Mouse (Mus musculus) ES-CJ7 (cell line): Measurements from ENCODE around the gene Pkp3.
"Not testable (repeated sequence)": the region's sequence is repeated elsewhere in the genome, so short reads cannot be mapped to it uniquely, and the experiment has no call there.

Source experiments
- DNase-seq: peaks from one replicate; pipeline ENCODE4 v3.0.0; 2011; ENCODE audit warnings: low read depth, low spot score

The Pkp3 gene

GRCm38 (mm10) chr7:141077841-141078240 is at the start of gene Pkp3:
Pkp3 (plus strand) TSS chr7:141078218.
- DNase-seq, result no peak

DNA sequence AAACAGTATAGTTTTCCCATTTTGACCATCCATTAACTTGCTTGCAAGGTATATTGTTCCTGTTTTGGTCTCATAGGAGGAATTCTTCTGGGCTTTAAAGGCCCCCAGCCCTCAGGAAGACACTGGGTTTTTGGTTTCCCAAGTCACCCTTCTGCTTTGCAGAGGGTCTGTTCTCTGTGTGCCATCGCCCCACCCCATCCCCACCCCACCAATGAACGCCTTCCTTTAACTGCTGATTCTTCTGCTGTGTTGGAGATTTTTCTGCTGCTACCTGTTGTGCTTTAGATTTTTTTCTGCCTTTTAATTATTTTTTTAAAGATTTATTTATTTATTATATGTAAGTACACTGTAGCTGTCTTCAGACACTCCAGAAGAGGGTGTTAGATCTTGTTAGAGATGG is 49.2 kb upstream of the Pkp3 start, which contains the start of gene Gm17387:
TSS of gene Gm17387 (plus strand) at position 301 of the 400 bp plus-strand sequence.
- no peak for DNase-seq

- peak; percentile 71 for DNase-seq
These were observed 47.6 kb upstream of the Pkp3 start for GRCm38 (mm10) chr7:141030390-141030789.

DNA sequence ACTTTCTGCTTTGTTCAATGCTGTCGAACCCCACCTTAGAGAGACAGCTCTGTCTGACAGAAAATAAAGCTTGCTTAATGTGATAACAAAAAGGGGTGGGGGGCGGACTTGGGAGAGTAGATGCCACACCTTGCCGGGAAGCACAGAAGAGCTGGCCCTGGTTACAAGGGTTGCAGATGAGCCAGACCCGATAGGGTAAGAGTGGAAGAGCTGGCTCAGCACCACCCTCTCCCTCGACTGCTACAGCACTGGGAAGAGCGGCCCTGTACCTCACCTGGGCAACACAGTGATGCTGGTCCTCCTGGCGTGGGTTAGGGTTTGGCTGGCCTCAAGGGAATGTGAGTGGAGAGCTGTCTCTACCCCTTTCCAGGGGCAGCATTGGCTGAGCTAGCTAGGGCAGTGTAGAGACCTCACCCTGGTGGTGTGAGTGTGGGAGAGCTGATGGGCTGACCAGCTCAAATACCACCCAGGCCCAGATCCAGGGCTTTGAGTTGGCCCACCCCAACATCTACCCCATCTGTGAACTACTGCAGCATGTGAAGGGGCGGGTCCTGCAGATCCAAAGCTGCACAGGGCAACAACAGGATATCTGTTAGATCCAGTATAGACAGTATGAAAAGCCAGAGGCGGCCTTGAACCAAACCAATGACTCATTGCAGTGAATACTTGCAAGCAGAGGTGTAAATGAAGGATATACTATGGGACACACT is 45.4 kb upstream of the Pkp3 start:
- no peak for DNase-seq

GRCm38 (mm10) chr7:141036624-141037023 is 41.4 kb upstream of the Pkp3 start:
- not testable (repeated sequence) for DNase-seq

GRCm38 (mm10) chr7:141038090-141039032 is 39.7 kb upstream of the Pkp3 start:
- no peak for DNase-seq

- no peak for DNase-seq
These were observed 38.5 kb upstream of the Pkp3 start for GRCm38 (mm10) chr7:141039386-141040107.

- no peak for DNase-seq
These were observed 37.0 kb upstream of the Pkp3 start for GRCm38 (mm10) chr7:141040867-141041606.

- DNase-seq, result no peak
These were observed 36.4 kb upstream of the Pkp3 start for GRCm38 (mm10) chr7:141041661-141042060.

DNA sequence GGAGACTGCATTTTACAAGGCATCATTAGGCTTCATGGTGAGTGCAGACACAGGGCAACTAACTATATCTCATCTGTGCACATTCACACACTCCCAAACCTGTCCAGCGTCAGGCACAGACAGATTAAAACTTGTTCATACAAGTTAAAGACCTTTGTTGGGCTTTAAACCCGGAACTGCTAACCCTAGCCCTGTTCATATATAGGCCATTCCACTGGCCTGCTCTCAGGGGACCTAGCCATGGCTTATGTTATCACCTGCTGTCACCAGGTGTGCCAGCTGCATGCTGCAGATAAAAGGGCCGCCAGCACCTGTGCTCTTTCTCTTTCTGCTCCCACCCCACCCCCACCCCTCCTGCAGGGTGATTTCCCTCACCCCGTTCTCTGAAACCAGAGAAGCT is 35.5 kb upstream of the Pkp3 start:
- DNase-seq, result no peak

DNA sequence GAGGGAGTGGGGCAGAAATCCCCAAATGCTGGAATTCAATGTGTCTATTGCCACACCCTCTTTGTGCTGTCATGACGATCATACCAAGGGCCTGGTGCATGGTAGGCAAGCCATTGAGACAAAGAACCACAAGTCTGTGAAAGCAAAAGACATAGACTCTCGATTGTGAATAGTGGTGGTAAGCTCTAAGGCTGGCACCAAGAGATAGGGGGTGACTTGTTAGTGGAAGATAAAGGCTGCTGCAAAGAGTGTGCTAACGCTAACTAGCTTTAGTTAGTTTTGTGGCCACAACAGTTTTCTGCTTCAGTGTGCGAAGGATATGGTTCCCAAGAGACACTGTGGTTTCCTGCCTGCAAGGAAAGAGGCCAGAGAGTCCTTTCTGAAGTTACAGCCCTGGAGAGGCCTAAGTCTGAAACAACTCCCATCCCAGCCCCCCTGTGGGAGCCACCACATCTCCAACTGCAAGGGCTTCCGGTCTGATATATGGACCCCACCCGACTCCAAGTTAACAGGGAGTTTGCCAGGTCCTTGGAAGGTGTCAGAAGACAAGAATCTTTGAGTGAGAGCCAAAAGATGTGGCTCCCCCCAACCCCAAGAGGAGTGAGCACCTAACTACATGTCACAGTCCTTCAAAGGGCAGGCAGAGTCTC is 31.0 kb upstream of the Pkp3 start:
- peak; percentile 58 for DNase-seq

GRCm38 (mm10) chr7:141047581-141048225 is 30.3 kb upstream of the Pkp3 start:
- peak; percentile 95 for DNase-seq

GRCm38 (mm10) chr7:141048226-141049218 is 29.5 kb upstream of the Pkp3 start:
- peak; percentile 96 for DNase-seq

GRCm38 (mm10) chr7:141049326-141049725 is 28.7 kb upstream of the Pkp3 start:
- no peak for DNase-seq

DNA sequence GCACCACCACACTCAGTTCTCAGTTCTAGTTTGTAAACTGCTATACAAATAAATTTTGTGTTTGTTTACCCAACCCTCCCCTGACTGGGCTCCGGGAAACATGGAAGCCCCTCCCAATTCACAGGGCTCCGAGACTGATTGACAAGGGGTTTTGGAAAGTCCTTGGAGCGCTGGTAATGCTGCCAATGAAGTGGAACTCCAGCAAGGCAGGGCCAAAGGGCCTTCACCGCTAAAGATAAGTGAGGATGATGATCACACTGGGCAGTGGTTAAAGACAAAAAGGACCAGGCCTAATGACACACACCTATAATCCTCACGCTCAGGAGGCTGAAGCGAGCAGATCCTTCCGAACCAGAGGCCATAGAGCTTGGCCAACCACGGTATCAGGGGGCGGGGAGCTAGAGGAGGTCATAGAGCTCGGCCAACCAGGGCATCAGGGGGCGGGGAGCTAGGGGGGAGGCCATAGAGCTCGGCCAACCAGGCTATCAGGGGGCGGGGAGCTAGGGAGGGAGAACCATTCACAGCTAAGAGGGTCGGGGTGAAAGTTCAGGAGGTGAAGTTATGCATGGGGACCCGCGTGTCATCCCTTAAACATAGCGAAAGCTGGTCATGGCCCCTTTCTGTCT is 26.8 kb upstream of the Pkp3 start:
- DNase-seq, result peak; percentile 95

GRCm38 (mm10) chr7:141052016-141052415 is 26.0 kb upstream of the Pkp3 start:
- no peak for DNase-seq

DNA sequence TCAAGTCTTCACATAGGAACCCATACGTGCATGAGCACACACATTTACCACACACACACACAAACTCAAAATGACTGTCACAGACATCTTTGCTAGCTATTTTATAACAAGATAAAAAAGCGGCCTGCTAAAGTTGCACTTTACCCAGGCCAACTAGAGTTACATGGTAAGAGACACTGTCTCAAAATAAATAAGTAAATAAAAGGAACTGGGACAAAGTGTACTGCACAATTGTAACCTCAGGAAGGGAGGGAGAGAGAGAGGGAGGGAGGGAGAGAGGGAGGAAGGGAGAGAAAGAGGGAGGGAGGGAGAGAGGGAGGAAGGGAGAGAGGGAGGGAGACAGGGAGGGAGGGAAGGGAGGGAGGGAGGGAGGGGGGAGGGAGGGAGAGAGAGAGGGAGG is 25.6 kb upstream of the Pkp3 start:
- no peak for DNase-seq

DNA sequence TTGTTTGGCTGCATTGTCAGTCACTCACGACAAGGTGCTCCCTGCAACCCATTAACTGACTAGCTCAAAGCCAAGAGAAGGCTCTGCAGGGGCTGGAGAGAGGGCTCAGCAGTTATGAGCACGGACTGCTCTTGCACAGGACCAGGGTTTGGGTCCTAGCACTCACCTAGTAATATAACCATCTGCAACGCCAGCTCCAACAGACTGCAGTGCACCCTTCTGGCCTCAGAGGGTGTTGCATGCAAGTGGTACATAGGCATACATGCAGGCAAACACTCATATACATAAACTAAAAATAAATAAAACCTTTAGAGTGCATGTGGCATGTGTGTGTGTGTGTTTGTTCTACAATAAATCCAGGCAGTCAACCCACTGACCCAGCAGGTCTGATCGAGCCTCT is 22.2 kb upstream of the Pkp3 start:
- DNase-seq, result peak; percentile 63
